Mouse (Mus musculus) MEL (cell line): ENCODE measurements around the gene Tmc6. TPM values are rescaled to one million over a fixed set of nuclear protein-coding genes. Genes with fewer than 3 reads are reported as not detected.

ENCODE experiments used
- DNase-seq: peaks from one replicate; pipeline ENCODE4 v3.0.0; 2011; ENCODE audit warnings: low read depth, low spot score
- H3K27ac ChIP-seq: 2 replicates; pipeline ENCODE4 v1.5.1; 2012; ENCODE audit warnings: low read depth, mild to moderate bottlenecking, control low read depth, low read length, moderate library complexity; ENCODE audit not compliant: control insufficient read depth
- H3K27me3 ChIP-seq, 2 experiments: fragments of 150-350 bp in 1 of 2; sonication (generic) in 1 of 2; 2 replicates each; pipeline ENCODE4 v1.6.1; 2012; ENCODE audit warnings: low read length in 2 of 2, mild to moderate bottlenecking in 2 of 2, improper control_type of control experiment in 1 of 2, moderate library complexity in 1 of 2; ENCODE audit not compliant: insufficient read depth in 2 of 2, control insufficient read depth in 1 of 2
- H3K36me3 ChIP-seq, 2 experiments: 2 replicates each; pipeline ENCODE4 v1.6.1; 2012 to 2014; ENCODE audit warnings: low read length in 2 of 2, improper control_type of control experiment in 1 of 2, inconsistent platforms in 1 of 2, mild to moderate bottlenecking in 1 of 2; ENCODE audit not compliant: insufficient read depth in 2 of 2, control insufficient read depth in 1 of 2
- H3K4me1 ChIP-seq, 2 experiments: fragments of 150-350 bp in 1 of 2; sonication (generic) in 1 of 2; 2 replicates each; pipeline ENCODE4 v1.6.1; 2012; ENCODE audit warnings: low read length in 2 of 2, improper control_type of control experiment in 1 of 2, mild to moderate bottlenecking in 1 of 2; ENCODE audit not compliant: insufficient read depth in 2 of 2, control insufficient read depth in 1 of 2
- H3K4me3 ChIP-seq, 2 experiments: fragments of 150-350 bp in 1 of 2; sonication (generic) in 1 of 2; 2 replicates each; pipeline ENCODE4 v1.5.1; 2012; ENCODE audit warnings: low read depth in 2 of 2, low read length in 2 of 2, mild to moderate bottlenecking in 2 of 2, moderate library complexity in 2 of 2, control low read depth in 1 of 2, improper control_type of control experiment in 1 of 2; ENCODE audit not compliant: control insufficient read depth in 1 of 2, insufficient read depth in 1 of 2
- H3K79me2 ChIP-seq: 2 replicates; pipeline ENCODE4 v1.6.1; 2012; ENCODE audit warnings: mild to moderate bottlenecking, low read length, moderate library complexity; ENCODE audit not compliant: control insufficient read depth, poor library complexity, insufficient read depth
- H3K9ac ChIP-seq: 2 replicates; pipeline ENCODE4 v1.6.1; 2012; ENCODE audit warnings: low read depth, mild to moderate bottlenecking, control low read depth, low read length, moderate library complexity; ENCODE audit not compliant: control insufficient read depth, poor library complexity, severe bottlenecking
- H3K9me3 ChIP-seq: fragments of 150-350 bp; sonication (generic); replicated peaks from 2 replicates; pipeline ENCODE4 v1.6.1; 2012; ENCODE audit warnings: mild to moderate bottlenecking, low read length, improper control_type of control experiment, moderate library complexity; ENCODE audit not compliant: insufficient read depth
- CHD1 ChIP-seq: IDR thresholded peaks from 2 replicates; pipeline ENCODE4 v1.6.1; 2012; ENCODE audit warnings: low read depth, mild to moderate bottlenecking, inconsistent platforms, low read length, improper control_type of control experiment
- E2F4 ChIP-seq: IDR thresholded peaks from 2 replicates; pipeline ENCODE4 v1.6.1; 2011; ENCODE audit warnings: low read depth, low read length, improper control_type of control experiment, borderline replicate concordance
- ETS1 ChIP-seq: IDR thresholded peaks from 2 replicates; pipeline ENCODE4 v1.6.1; 2012; ENCODE audit warnings: low read depth, mild to moderate bottlenecking, inconsistent platforms, low read length, improper control_type of control experiment, moderate library complexity
- GATA1 ChIP-seq: IDR thresholded peaks from 2 replicates; pipeline ENCODE4 v1.6.1; 2011; ENCODE audit warnings: low read depth, low read length, improper control_type of control experiment
- KAT2A ChIP-seq: conservative IDR thresholded peaks from 2 replicates; pipeline ENCODE4 v1.6.1; 2012; ENCODE audit warnings: low read depth, low read length, improper control_type of control experiment, inconsistent platforms
- MAFK ChIP-seq: IDR thresholded peaks from 2 replicates; pipeline ENCODE4 v1.6.1; 2011; ENCODE audit warnings: low read depth, mild to moderate bottlenecking, low read length, improper control_type of control experiment, borderline replicate concordance
- MXI1 ChIP-seq: IDR thresholded peaks from 2 replicates; pipeline ENCODE4 v1.6.1; 2011; ENCODE audit warnings: mild to moderate bottlenecking, low read depth, low read length, improper control_type of control experiment
- MYC ChIP-seq: IDR thresholded peaks from 2 replicates; pipeline ENCODE4 v1.6.1; 2011; ENCODE audit warnings: low read depth, mild to moderate bottlenecking, low read length, improper control_type of control experiment, moderate library complexity
- NELFE ChIP-seq: IDR thresholded peaks from 2 replicates; pipeline ENCODE4 v1.6.1; 2011; ENCODE audit warnings: low read depth, low read length, improper control_type of control experiment
- NRF1 ChIP-seq: IDR thresholded peaks from 2 replicates; pipeline ENCODE4 v1.6.1; 2014; ENCODE audit warnings: low read depth, mild to moderate bottlenecking, inconsistent platforms, low read length, improper control_type of control experiment, moderate library complexity; ENCODE audit not compliant: poor library complexity, insufficient read depth, severe bottlenecking
- POLR2AphosphoS2 ChIP-seq: IDR thresholded peaks from 2 replicates; pipeline ENCODE4 v1.6.1; 2011; ENCODE audit warnings: low read length, improper control_type of control experiment
- POLR2AphosphoS5 ChIP-seq: IDR thresholded peaks from 2 replicates; pipeline ENCODE4 v1.6.1; 2012; ENCODE audit warnings: low read depth, borderline replicate concordance, mild to moderate bottlenecking, inconsistent platforms, low read length, moderate library complexity, mixed read lengths
- TBP ChIP-seq: IDR thresholded peaks from 2 replicates; pipeline ENCODE4 v1.8.0; 2011; ENCODE audit warnings: low read depth, low read length, improper control_type of control experiment
- UBTF ChIP-seq: IDR thresholded peaks from 2 replicates; pipeline ENCODE4 v1.6.1; 2012; ENCODE audit warnings: low read depth, mild to moderate bottlenecking, inconsistent platforms, low read length, improper control_type of control experiment, moderate library complexity, borderline replicate concordance; ENCODE audit not compliant: insufficient read depth
- USF1 ChIP-seq: IDR thresholded peaks from 2 replicates; pipeline ENCODE4 v1.6.1; 2014; ENCODE audit warnings: low read depth, mild to moderate bottlenecking, inconsistent platforms, low read length, improper control_type of control experiment, moderate library complexity
- ZMIZ1 ChIP-seq: IDR thresholded peaks from 2 replicates; pipeline ENCODE4 v1.6.1; 2012; ENCODE audit warnings: low read depth, mild to moderate bottlenecking, inconsistent platforms, low read length, improper control_type of control experiment, moderate library complexity
- ZNF384 ChIP-seq: IDR thresholded peaks from 2 replicates; pipeline ENCODE4 v1.6.1; 2012; ENCODE audit warnings: low read depth, mild to moderate bottlenecking, inconsistent platforms, low read length, improper control_type of control experiment
- polyA plus RNA-seq, 2 experiments: library from polyadenylated mRNA; stranded (reverse) in 1 of 2; unstranded in 1 of 2; fragments of >175 nt in 1 of 2; fragments of >200 nt in 1 of 2; gene quantifications; 2 replicates each; pipeline versions ENCODE4 v1.2.1 to v1.2.4; 2012; ENCODE audit warnings: low replicate concordance in 2 of 2, low read depth in 1 of 2; ENCODE audit not compliant: insufficient read length in 2 of 2, insufficient read depth in 1 of 2, missing spikeins in 1 of 2
- total RNA-seq: library from RNA; depleted of rRNA; stranded (reverse); fragments of 300-350 nt; gene quantifications from 2 replicates; pipeline ENCODE4 v1.2.3, GENCODE M21; 2012

Tmc6 gene
- total and polyA plus RNA-seq, 3 experiments, result 48.8 to 61.2 TPM; not detected in 1

GRCm38 (mm10) chr11:117755891-117756290 lies 26.1 kb downstream of the Tmc6 start:
- Histone ChIP-seq H3K9me3 (no peaks in the 10 kb centered on the region), H3K4me1 (no peaks in the 10 kb centered on the region), H3K4me3 (no peak overlapping the region), H3K27ac (no peak overlapping the region), H3K27me3 (no peaks in the 10 kb centered on the region), H3K9ac (no peak overlapping the region), H3K36me3 (peaks cover 0 to 14% of the 10 kb centered on the region in 2 experiments; a peak in 2 of 4 replicates), H3K79me2 (no peaks in the 10 kb centered on the region)
- TF ChIP-seq TBP (no peak), E2F4 (no peak), NELFE (no peak)
- DNase-seq, result no peak

- no peaks in the 10 kb centered on the region for H3K4me1 ChIP-seq
- H3K4me3 ChIP-seq, result no peak overlapping the region
- no peaks in the 10 kb centered on the region for H3K9me3 ChIP-seq
- no peak overlapping the region for H3K27ac ChIP-seq
- no peaks in the 10 kb centered on the region for H3K27me3 ChIP-seq
- peaks cover 0 to 33% of the 10 kb centered on the region in 2 experiments; a peak in 2 of 4 replicates for H3K36me3 ChIP-seq
- no peaks in the 10 kb centered on the region for H3K79me2 ChIP-seq
- DNase-seq, result no peak
- TF ChIP-seq ZMIZ1, result no peak
- TF ChIP-seq NRF1, result no peak
- no peak for TF ChIP-seq MYC
- no peak for TF ChIP-seq ZNF384
- no peak for TF ChIP-seq GATA1
- no peak for TF ChIP-seq ETS1
- no peak for TF ChIP-seq MXI1
- TF ChIP-seq MAFK, result no peak
- TF ChIP-seq NELFE, result no peak
- TF ChIP-seq CHD1, result no peak
- TF ChIP-seq UBTF, result no peak
- TF ChIP-seq E2F4, result no peak
- no peak for TF ChIP-seq USF1
- no peak for TF ChIP-seq KAT2A
- no peak for TF ChIP-seq POLR2AphosphoS5
- no peak for TF ChIP-seq POLR2AphosphoS2
- no peak overlapping the region for H3K9ac ChIP-seq
Observed at GRCm38 (mm10) chr11:117751544-117751943, 30.5 kb downstream of the Tmc6 start.
